Mouse (Mus musculus) heart, adult 11 months (tissue): ENCODE data around the gene Chrna1.

Source experiments
- DNase-seq: peaks from one replicate; pipeline ENCODE4 v3.0.0; 2022

Gene Chrna1

DNA sequence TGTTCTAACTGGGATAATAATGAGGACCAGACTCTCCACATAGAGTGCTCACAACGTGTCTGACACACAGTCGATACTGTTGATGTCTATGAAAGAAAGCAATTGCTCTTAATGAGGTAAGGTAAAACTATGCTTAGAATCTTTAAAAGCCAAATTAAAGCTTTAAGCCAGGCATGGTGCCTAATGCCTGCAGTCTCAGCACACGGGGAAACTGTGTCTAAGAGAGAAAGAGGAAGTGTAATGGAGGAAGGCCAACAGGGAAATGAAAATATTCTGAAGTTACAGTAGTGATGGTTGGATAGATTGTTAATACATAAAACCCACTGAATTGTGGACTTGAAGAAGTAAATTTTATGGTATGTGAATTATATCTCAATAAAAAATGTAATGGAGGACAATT is 25.7 kb downstream of the Chrna1 start:
- DNase-seq: no peak

DNA sequence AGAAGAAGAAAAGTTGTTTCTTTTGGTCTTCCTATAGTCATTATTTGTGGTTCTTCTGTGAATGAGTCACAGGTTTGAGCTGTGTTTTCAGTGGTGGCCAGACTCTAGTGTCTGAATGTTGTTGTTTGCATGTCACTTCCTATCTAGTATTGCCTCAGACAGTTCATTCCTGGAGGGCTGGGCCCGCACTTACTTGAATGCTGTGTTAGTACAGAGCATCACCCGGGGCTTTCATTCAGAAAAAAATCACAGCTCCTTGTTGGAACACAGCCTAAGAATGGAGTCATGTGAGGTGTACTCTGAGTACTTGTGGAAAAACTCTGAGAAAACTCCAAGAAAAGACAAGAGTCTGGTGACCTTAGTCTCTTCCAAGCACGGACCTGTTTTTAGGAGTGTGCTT is 27.2 kb downstream of the Chrna1 start:
- peak; percentile 71 for DNase-seq

DNA sequence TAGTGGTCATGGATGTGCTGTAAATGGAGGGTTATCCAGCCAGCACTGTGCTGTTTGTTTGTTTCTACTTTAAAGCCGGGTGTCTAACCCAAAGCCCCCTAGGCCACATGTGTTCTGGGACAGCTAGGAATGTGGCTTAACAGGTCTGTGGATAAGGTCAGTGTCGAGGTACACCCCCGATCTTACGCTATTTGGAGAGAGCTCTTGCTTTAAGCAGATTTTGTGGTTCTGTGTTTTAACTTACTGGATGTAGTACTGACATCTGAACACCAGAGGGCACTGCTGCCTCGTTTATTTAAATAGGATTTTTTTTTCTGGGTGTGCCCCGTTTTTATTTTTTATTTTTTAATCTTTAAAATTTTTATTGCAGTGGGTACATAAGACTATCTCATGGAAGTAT is 29.4 kb downstream of the Chrna1 start:
- DNase-seq: peak; percentile 79

DNA sequence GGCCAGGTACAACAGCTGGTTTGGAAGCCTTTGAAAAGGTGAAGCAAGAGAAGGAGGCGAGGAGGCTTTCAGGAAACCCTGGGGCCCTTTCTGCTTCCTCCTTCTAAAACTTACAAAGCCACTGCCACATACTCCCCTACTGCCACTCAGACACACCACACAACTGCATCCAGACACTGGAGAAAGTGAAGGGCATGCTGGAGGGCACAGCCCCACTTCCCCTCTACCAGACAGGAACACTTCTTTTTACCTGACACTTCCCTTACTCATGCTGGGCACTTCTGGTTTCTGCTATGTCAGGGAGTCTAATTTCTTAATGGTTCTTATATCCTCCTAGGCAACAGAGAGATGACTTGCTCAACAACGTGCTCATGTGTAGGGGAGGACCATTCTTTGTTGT is 31.6 kb downstream of the Chrna1 start:
- DNase-seq: no peak

DNA sequence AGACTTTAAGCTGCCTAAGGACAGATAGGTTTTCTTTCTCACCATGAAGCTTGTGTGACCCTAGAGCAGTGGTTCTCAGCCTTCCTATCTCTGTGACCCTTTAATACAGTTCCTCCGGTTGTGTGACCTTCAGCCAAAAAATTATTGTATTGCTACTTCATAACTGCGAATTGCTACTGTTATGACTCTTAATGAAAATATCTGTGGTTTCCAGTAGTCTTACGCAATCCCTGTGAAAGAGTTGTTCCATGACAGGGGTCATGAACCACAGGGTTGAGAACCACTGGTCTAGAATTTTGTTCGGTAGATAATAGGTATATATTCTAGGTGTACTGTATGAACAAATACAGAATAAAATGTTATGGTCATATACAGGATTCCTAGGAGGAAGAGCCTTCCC is 32.9 kb downstream of the Chrna1 start:
- no peak for DNase-seq

DNA sequence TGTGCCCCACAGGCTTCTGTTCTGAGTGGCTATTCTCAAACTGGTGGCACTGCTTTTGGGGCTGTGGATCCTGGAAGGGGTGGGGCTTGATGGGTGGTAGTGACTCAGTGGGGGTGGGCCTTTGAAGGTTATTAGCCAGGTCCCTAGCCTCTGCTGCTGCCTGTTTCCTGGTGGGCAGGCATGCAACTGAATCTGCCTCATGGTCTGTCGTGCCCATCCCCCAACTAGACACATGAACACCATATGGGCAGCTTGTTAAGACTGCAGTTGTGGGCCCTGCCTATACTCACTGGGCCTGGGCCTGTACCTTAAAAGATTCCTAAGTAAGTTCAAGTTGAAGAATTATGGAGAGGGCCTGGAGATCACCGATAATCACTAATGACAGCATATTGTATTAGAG is 34.6 kb downstream of the Chrna1 start:
- DNase-seq: peak; percentile 35

DNA sequence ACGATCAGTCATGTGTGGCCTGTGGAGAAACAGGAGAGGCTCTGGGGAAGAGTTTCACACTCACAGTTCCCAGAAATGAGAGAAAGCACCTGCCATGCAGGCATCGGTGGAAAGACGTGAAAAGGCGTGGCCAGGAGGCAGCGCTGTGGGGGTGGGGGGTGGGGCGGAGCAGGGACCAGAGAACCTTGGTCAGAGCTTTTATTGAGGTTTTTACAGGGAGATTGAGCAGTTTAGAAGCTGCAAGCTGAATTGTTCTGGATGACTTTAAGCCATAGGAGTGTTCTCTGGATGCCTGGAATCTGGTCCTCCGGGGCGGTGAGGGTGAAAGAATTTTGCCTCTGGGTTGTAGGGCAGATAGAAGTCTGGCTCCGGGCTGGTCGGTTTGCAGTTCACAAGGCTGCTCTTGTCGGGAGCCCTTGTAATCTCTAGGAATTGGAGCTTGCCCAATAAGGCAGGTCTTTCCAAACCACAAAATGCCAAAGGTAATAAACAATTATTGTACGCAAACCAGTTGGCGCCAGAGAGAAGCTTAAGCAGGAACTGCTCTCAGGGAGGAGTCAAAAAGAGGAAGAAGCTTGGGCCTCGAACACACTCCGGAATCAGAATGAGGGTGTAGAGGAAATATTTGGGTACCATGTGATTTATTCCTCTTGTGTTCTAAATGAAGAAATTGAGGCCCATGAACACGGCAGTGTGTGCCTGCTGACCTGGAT is 39.5 kb downstream of the Chrna1 start:
- peak; percentile 88 for DNase-seq

DNA sequence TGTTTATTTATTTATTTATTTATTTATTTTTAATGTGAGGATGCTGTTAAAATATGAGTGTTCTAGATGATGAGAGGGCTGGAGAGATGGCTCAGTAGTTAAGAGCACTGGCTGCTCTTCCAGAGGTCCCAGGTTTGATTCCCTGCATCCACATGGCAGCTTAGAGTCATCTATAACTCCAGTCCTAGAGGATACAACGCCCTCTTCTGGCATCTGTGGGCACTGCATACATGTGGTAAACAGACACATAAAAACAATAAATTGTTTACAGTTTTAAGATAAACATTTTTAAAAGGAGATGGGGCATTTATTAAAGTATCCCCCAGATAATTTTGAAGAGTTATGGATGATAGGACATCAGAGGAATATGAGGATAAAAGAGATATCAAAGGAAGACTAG is 40.4 kb downstream of the Chrna1 start:
- peak; percentile 78 for DNase-seq

DNA sequence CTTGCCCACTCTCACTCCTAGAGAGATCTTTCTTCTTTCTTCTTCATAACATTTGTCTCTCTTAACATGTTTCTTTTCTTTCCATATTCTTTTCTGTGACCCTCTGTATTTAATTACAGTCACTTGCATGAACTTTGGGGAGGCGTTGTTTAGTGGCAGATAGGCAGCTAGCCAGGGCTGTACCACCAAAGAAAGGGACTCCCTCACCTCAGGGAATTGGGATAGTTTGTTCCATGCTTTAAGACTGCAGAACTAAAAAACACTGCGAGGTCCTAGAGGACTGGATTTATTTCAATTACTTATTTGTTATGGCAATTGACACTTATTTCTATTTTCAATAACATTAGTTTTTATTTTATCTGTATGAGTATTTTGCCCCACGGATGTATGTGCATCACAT is 41.0 kb downstream of the Chrna1 start:
- peak; percentile 56 for DNase-seq

DNA sequence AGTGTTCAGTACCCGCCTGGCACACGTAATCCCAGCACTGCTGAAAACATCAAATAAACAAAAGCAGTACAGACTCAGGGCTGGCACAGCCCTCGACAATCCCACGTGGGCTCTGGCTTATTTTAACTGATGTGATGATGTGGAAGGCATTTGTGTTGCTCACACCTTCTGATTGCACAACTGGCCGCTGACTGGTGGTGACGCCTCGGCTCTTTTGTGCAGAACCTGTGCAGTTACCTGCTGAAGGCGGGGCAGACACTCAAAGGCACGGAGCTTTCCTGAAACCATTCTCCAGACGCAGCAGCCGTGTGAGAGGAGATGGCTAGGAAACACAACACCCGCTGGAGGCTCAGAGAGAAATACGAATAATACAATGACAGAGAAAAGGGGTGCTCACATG is 41.5 kb downstream of the Chrna1 start:
- no peak for DNase-seq

DNA sequence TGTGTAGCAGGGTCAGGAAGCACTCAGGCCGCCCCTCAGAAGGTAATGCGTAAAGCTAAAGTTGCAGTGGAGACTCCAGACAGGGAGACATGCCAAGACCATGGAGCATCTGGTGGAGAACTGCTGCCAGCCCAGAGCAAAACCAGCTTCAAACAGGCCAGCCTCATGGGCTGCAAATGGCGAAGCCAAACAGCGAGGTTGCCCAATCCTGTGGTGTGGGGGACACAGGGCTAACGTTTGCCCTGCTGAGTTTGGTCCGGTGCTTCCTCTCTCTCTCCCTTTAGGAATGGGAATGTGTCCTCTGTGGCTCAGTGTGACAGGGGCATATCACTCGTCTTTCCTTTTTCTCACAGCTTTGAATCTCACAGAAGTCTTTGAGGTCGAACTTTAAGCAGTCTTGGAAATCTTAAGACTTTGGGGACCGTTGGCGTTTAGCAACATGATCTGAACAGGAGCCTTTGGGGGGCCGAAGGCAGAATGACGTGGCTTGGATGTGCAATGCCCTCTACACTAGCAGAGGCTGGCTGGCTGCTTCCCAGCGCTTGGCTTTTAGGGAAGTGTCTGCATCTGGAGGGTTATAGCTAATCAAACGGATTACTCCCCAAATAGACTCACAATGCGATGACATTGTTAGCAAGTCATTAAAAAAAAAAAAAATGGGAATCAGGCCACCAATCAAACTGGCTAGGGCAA is 43.9 kb downstream of the Chrna1 start:
- DNase-seq: peak; percentile 82

DNA sequence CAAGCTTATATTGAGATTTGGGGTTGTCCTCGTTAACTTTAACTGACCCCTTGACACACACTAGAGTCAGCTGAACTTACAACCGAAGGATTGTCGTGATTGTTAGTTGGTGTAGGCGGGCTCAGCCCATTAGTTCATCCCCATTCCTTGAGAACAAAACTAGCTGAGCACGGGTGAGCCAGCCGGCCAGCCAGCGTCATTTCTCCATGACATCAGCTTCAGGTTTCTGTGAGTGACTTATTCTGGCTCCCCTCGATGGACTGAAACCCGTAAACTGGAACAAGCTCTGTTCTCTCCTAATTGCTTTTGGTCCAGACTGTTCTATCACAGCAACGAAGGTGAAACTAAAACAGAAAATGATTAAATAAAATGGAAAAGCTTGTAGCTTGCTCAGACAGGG is 45.4 kb downstream of the Chrna1 start:
- peak; percentile 79 for DNase-seq

DNA sequence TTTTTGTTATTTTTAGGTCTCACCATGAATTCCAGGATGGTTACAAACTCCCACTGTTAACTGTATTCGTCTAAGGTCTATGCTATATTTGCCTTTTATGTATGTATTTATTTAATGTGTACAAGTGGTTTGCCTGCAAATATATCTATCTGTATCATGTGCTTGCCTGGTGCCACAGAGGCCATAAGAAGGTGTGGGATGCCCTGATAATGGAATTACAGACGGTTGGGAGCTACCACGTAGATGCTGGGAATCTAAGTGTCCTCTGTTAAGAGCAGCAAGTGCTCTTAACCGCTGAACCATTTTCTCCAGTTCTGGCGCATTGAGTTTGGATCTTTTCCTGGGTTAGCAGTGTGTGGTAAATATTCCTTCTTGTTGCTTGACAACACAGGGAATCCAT is 49.7 kb downstream of the Chrna1 start:
- no peak for DNase-seq

DNA sequence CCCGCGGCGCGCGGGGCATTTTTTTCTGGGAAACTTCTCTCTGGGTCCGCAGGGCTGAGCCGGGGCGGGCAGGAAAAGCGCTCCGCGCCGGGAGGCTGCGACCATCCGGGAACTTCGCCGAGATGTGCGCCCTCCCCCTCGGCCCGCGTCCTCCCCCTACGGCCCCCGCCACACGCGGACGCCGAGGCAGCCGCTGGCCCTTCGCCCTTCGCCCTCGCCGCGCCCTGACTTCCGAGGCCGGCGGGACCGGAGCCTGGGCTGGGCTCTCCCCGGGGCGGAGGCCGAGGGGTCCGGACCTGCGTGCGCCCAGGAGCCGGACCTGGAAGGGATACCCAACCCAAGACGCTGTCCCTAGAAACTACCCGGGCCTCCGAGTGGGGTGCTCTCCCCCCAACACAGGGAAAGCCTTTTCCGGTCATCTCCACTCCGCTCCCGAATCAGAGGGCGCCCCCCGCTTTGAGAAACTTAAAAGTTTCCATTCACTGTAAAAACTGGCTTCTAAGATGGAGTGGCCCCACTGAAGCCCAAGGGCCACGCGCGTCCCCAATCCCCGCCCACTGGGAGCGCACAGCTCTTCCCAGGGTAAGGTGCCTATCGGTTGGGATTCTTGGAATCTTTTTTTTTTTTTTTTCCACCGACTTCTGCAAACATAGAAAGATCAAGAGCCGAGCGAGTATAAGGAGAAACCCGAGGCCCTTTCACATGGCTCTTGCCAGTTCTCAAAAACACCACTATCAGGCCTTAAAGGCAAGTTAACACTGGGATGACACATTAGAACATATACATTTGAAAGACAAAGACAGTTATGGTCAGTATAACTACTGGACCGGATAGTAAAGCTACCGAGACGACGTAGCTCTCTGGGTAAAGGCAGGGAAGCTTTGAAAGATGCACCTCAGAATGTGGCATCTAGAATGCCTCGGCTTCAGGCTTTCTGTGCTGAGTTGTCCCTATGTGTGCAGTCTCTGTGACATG is 50.5 kb downstream of the Chrna1 start, which contains the start of gene Wipf1:
TSS of gene Wipf1 (minus strand) at position 379 of the 975 bp plus-strand sequence.
- DNase-seq: peak; percentile 99

DNA sequence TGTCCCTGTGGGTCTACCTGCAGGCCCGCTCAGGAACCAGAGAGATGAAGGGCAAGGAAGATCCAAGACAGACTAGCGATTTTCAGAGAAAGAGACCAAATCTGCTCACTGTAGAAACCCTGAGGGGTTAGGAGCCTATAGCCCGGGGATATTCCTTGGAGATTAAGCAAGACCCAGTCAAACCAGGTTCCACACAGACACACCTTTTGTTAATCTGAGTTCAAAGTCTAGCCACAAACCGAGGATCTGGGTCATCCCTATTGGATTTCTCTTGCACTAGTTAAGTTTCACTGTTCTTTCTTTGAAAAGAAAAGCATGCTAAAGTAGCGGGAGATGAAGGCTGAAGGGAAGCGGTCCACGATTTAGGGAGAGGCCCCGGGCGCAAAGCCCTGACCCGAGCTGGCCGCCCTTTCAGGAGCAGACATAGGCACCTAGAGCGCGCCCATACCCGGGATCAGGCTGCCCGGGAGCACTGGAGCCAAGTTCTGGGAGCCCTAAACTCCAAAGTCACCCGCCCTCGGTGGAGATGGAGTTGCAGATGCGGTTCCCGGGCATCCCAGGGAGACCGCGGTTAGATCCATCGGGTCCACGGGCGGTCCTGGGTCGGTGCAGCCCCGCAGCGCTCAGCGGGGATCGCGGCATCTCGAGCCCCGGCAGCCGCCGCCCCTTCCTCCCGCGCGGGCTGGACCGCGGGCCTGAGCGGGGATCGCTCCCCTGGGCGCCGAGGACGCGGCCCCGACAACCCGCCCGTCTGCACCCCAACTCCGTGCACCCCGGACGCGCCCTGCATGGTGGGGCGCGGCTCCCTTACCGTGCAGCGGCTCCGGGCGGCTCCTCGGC is 51.4 kb downstream of the Chrna1 start:
- no peak for DNase-seq

DNA sequence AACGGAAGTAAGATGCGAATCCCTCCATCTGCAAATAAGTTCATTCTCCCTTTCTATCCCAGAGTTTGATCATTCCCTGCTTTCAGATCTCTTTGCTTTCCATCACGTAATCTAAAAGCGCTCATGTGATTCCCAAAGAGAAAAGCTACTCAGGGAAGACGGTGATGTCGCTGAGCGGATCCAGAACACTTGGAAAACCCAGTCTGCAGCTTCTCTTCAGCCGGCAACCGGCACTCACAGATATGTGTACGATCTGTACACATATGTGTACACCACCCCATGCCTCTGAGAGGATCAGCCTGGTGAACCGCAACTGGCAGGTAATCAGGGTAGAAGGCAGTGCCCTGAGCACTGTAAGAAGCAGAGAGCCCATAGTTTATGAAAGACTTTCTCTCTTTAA is 52.2 kb downstream of the Chrna1 start:
- DNase-seq: peak; percentile 91

DNA sequence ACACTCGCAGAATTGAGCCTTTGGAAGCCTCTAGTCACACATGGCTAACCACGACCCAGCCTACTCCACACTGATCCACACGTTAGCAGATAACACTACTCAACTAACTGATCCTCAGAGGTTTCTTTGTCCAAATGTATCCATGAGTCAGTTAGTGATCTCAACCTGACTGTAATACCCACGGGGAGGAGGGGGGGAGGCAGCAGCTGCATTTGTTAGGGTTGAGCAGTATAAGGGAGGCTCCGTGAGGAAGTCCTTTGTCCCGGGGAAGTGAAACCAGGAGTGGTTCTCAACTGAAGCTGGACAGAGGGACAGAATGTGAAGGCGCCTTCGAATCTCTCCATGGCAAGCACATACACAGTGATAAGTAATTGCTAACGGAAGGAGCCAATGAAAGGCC is 53.4 kb downstream of the Chrna1 start:
- peak; percentile 98 for DNase-seq

DNA sequence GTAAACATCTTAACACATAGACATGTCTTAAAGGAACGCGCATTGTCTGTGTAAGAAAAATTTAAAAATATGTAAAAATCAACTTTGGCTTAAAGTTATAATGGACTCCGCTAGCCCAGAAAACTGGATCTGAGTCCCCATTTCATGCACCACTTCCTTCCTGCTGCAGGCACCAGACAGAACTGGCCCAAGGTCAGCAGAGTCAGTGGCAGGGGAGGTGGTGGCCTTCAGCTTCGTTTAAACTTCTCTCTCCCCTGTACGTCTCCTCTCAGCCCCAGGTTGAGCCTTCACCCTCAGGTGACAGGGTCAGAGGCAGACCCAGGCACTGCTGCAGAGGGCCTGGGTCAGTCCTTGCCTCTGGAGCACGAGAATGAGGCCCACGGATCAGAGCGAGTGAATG is 57.2 kb downstream of the Chrna1 start:
- peak; percentile 94 for DNase-seq

DNA sequence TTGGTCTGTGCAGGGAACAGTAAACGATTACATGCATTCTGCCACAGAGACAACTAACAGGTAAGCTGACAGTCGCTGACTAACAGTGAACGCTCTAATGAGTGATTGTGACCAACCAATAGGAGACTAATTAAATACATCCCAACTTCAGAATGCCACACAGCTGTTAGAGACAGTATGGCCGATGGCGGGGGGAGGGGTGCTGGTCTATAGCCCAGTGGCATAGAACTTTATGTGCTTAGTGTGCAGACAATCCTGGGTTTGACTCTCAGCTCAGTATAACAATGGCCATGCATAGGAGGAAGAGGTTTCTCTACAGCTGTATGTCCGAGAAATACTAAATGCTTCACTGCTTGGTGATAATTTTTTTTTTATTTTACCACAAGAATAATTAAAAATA is 57.8 kb downstream of the Chrna1 start:
- peak; percentile 87 for DNase-seq

DNA sequence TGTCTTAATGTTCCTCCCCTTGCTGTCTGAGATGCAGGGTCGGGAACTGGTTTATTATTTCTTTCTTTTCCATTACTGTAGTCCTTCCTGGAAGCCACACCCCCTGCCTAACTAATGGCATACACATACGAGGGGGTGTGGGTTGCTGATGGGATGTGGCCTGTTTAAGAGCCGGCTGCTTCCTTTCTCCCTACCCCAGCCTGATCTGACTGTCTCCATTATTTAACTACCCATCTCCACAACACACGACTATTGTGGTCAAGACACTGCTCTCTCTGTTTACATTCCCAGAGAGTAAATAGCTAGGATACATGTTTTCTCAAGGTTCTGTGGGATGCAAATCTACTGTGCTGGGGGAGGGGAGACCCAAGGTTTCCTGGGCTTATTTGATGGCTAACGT is 58.4 kb downstream of the Chrna1 start:
- peak; percentile 96 for DNase-seq

DNA sequence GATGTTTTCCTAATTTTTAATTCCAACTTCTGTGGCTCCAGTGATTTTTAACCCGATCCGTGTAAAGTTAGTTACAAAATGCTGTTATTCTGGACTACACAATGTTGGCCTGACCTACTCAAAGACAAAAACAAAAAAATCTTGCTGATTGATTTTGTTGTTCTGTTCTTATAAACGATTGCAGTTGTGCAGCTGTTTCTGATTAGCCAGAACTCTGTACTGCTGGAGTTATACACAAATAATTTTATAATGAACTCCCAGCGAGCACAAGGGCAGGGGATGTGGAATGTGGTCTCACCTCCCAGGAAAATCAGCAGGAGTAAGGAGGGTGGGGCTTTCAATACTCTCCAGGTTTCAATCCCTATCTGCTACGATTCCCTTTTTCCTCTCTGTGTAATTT is 61.2 kb downstream of the Chrna1 start:
- peak; percentile 29 for DNase-seq

DNA sequence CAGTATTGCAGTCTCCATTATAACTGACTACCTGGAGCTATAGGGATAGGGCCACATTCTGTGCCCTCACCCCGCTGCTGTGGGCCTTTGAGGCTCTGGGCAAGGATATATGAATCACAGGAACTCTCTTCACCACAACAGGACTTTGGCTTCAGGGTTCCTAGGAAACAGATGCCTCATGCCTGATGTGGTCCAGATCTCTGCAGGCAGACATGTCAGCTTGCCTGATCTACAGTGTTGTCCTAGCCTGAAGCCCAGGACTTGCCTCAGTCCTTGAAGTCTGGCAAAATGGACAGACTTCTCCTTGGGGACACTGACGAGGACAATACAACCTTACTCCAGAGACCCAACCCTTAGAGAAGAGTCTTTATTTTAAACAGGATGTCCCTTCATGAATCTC is 61.8 kb downstream of the Chrna1 start:
- DNase-seq: peak; percentile 78

DNA sequence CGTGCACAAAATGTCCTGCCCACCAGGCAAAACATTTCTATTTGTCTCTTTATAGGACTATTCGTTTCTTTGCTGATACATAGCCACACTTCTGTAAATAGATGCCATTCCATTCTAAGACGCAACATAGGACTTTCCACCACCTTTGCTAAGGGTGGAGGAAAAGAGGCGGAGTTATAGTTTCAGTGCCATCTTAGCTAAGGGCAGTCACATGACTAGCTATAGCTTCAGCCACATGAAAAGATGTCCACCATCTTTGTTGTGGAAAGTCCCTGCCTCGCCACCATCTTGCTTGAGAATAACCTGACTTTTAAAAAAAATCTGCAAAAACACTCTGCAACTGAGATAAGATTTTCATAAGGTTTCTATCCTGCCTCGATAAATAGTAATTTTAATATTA is 66.0 kb downstream of the Chrna1 start:
- peak; percentile 59 for DNase-seq
